Mouse (Mus musculus): ENCODE data around the gene Fam118b. TPM values are rescaled to one million over a fixed set of nuclear protein-coding genes. Genes with fewer than 3 reads are reported as not detected.

The Fam118b gene
- total RNA-seq, 2 experiments from 2014 or later = 17.7 to 23.8 TPM

- DNase-seq (ENCODE audit: low spot score in 2 of 2) = no peak
- intact Hi-C loops (cut with DNase I) = no loop called here
These were observed 10.3 kb upstream of the Fam118b start for GRCm38 (mm10) chr9:35277855-35278365.

- no peak for DNase-seq (ENCODE audit: low spot score in 2 of 2)
- intact Hi-C loops (cut with DNase I) = loop anchor here (2.0 to 5.0 kb wide), 2 partner anchors 57 to 154 kb away; partner anchors contain the start of genes Cdon and Foxred1
These were observed 541 bp upstream of the Fam118b start for GRCm38 (mm10) chr9:35267976-35268715.

- intact Hi-C loops (cut with DNase I) = no loop called here
- no peak for DNase-seq (ENCODE audit: low spot score in 2 of 2)
These were observed 3.1 kb downstream of the Fam118b start for GRCm38 (mm10) chr9:35264509-35264908.

- intact Hi-C loops (cut with DNase I) = no loop called here
- DNase-seq (ENCODE audit: low spot score in 2 of 2) = no peak
These were observed 4.2 kb downstream of the Fam118b start for GRCm38 (mm10) chr9:35263431-35263830.

GRCm38 (mm10) chr9:35262418-35262817, 5.2 kb downstream of the Fam118b start:
- intact Hi-C loops (cut with DNase I) = no loop called here
- no peak for DNase-seq (ENCODE audit: low spot score in 2 of 2)

- DNase-seq (ENCODE audit: low spot score in 2 of 2) = no peak
- intact Hi-C loops (cut with DNase I) = no loop called here
These were observed 10.2 kb downstream of the Fam118b start for GRCm38 (mm10) chr9:35257365-35257764.

- intact Hi-C loops (cut with DNase I) = no loop called here
- no peak for DNase-seq (ENCODE audit: low spot score in 2 of 2)
These were observed 18.1 kb downstream of the Fam118b start for GRCm38 (mm10) chr9:35249476-35249875.

- intact Hi-C loops (cut with DNase I) = no loop called here
These were observed 20.2 kb downstream of the Fam118b start for GRCm38 (mm10) chr9:35247405-35247804.

GRCm38 (mm10) chr9:35239734-35240133, 27.9 kb downstream of the Fam118b start:
- DNase-seq (ENCODE audit: low spot score in 2 of 2) = no peak
- intact Hi-C loops (cut with DNase I) = no loop called here

More at GRCm38 (mm10) chr9:35247405-35247804, 20.2 kb downstream of the Fam118b start:
- DNase-seq (ENCODE audit: low spot score in 2 of 2) = no peak

- no peak for DNase-seq (ENCODE audit: low spot score in 2 of 2)
These were observed 28.6 kb downstream of the Fam118b start for GRCm38 (mm10) chr9:35238915-35239571.

GRCm38 (mm10) chr9:35238371-35238770, 29.2 kb downstream of the Fam118b start:
- intact Hi-C loops (cut with DNase I) = no loop called here
- no peak for DNase-seq (ENCODE audit: low spot score in 2 of 2)

More at GRCm38 (mm10) chr9:35238915-35239571, 28.6 kb downstream of the Fam118b start:
- intact Hi-C loops (cut with DNase I) = no loop called here

GRCm38 (mm10) chr9:35235996-35236395, 31.6 kb downstream of the Fam118b start:
- no peak for DNase-seq (ENCODE audit: low spot score in 2 of 2)
- intact Hi-C loops (cut with DNase I) = no loop called here

GRCm38 (mm10) chr9:35228671-35229070, 38.9 kb downstream of the Fam118b start:
- intact Hi-C loops (cut with DNase I) = no loop called here
- no peak for DNase-seq (ENCODE audit: low spot score in 2 of 2)

- DNase-seq (ENCODE audit: low spot score in 2 of 2) = no peak
- intact Hi-C loops (cut with DNase I) = no loop called here
These were observed 44.1 kb downstream of the Fam118b start for GRCm38 (mm10) chr9:35223466-35223865.

- DNase-seq (ENCODE audit: low spot score in 2 of 2) = no peak
- intact Hi-C loops (cut with DNase I) = no loop called here
These were observed 49.6 kb downstream of the Fam118b start for GRCm38 (mm10) chr9:35217963-35218362.

- intact Hi-C loops (cut with DNase I) = loop anchor here (2.0 kb wide), 1 partner anchor 55 kb away; the partner anchor contains the start of genes Fam118b and Rpusd4
These were observed 55.8 kb downstream of the Fam118b start for GRCm38 (mm10) chr9:35211573-35212511.

GRCm38 (mm10) chr9:35210542-35211474, 56.8 kb downstream of the Fam118b start, which contains the start of gene Foxred1:
Gene Foxred1 (minus strand): TSS chr9:35211055.
- intact Hi-C loops (cut with DNase I) = loop anchor here (2.0 kb wide), 1 partner anchor 56 kb away; the partner anchor contains the start of genes Fam118b and Rpusd4
- DNase-seq (ENCODE audit: low spot score in 2 of 2) = peak; percentile 99

More at GRCm38 (mm10) chr9:35211573-35212511, 55.8 kb downstream of the Fam118b start:
- DNase-seq (ENCODE audit: low spot score in 2 of 2) = no peak

GRCm38 (mm10) chr9:35204421-35204820, 63.2 kb downstream of the Fam118b start:
- intact Hi-C loops (cut with DNase I) = no loop called here
- no peak for DNase-seq (ENCODE audit: low spot score in 2 of 2)

Measured in left cerebral cortex, postnatal 36 days (tissue).